Mouse (Mus musculus): ENCODE results near the gene Gm20816.
"Not testable (repeated sequence)": the region's sequence is repeated elsewhere in the genome, so short reads cannot be mapped to it uniquely, and the experiment has no call there.

The Gm20816 gene

GRCm38 (mm10) chrY:68537655-68538054 is at the start of gene Gm20816:
Gm20816 (plus strand) TSS chrY:68537955.
- DNase-seq: not testable (repeated sequence)

Measured in cerebellum, postnatal 25 days (tissue).